8 mouse cellular contexts compared by ENCODE assay signal in genomic region chr2:61454311-61454728, GRCm38 (mm10).
A peak's percentile ranks its signal among the peaks of the same experiment; 100 is the strongest.
DNase-seq lines count a peak whose midpoint lies in the region; ATAC-seq and TF ChIP-seq lines count a peak whose summit lies in the region.

No protein-coding gene starts in this region.

- peak overlapping the region; percentile 48 for H3K4me2 ChIP-seq in intestine, postnatal 0 days (replicated peaks; ENCODE audit: low read depth)
- H3K4me2 ChIP-seq in midbrain, embryonic 12.5 days (replicated peaks): peak overlapping the region; percentile 49

- H3K4me3 ChIP-seq in intestine, postnatal 0 days (ENCODE audit: low read depth, low read length): peak overlapping the region; percentile 21
- H3K4me3 ChIP-seq in midbrain, embryonic 12.5 days: peak overlapping the region; percentile 31
- no peak overlapping the region for H3K4me3 ChIP-seq in small intestine, adult 2 months (ENCODE audit: low read depth, low read length)

- no peak for TF ChIP-seq POLR2A in small intestine, adult 2 months (IDR thresholded peaks at IDR 0.05; ENCODE audit: low read depth, low read length)

- no peaks in the 10 kb centered on the region for H3K9me3 ChIP-seq in intestine, postnatal 0 days (ENCODE audit: control insufficient read depth)
- H3K9me3 ChIP-seq in midbrain, embryonic 12.5 days: no peaks in the 10 kb centered on the region

- TF ChIP-seq CTCF in intestine, postnatal 0 days (IDR thresholded peaks at IDR 0.05; ENCODE audit: low read depth): peak; percentile 91
- TF ChIP-seq CTCF in small intestine, adult 2 months (IDR thresholded peaks at IDR 0.05; ENCODE audit: extremely low read depth, insufficient read length, insufficient replicate concordance, low read depth, low read length): peak; percentile 86; the same call in 1 of the 2 replicates

- no peaks in the 10 kb centered on the region for H3K4me1 ChIP-seq in intestine, postnatal 0 days (replicated peaks; ENCODE audit: control insufficient read depth, insufficient read depth, low read length)
- 0 out of 2 replicates have a peak, but pooled peaks cover 6% of the 10 kb centered on the region for H3K4me1 ChIP-seq in midbrain, embryonic 12.5 days
- peaks cover 2% of the 10 kb centered on the region; the same call in 1 of the 2 replicates for H3K4me1 ChIP-seq in small intestine, adult 2 months (ENCODE audit: control insufficient read depth, insufficient read depth, insufficient read length, low read length)

- H3K36me3 ChIP-seq in intestine, postnatal 0 days (ENCODE audit: control insufficient read depth, insufficient read depth): no peaks in the 10 kb centered on the region
- no peaks in the 10 kb centered on the region for H3K36me3 ChIP-seq in midbrain, embryonic 12.5 days
- H3K36me3 ChIP-seq in small intestine, adult 2 months (ENCODE audit: control insufficient read depth, insufficient read depth, low read length): no peaks in the 10 kb centered on the region

- peak; percentile 78 to 81 for DNase-seq in adrenal gland, adult 18-20 months (ENCODE audit: low spot score in 2 of 2)
- DNase-seq in embryo, embryonic 11 days: peak; percentile 91
- peak; percentile 81 to 87 for DNase-seq in left cerebral cortex, postnatal 36 days (ENCODE audit: low spot score in 2 of 2)

- intact Hi-C loops in left cerebral cortex, postnatal 36 days (cut with DNase I): loop anchor here (10.0 kb wide), 2 partner anchors 550 to 650 kb away; no protein-coding TSS in a partner anchor

- peak; percentile 82 for ATAC-seq in granulocyte monocyte progenitor cell, adult 5-6 weeks (replicated peaks; ENCODE audit: poor library complexity, severe bottlenecking)
- ATAC-seq in intestine, postnatal 0 days: no peak
- ATAC-seq in midbrain, embryonic 12.5 days (ENCODE audit: low FRiP score, low read depth): peak; percentile 78
- ATAC-seq in erythroblast, adult 5-6 weeks (replicated peaks; ENCODE audit: low FRiP score, poor library complexity, severe bottlenecking): no peak

- no peak overlapping the region for H3K9ac ChIP-seq in intestine, postnatal 0 days (ENCODE audit: low read depth, low read length)
- no peak overlapping the region for H3K9ac ChIP-seq in midbrain, embryonic 12.5 days (replicated peaks)

- no peak overlapping the region for H3K27ac ChIP-seq in intestine, postnatal 0 days (ENCODE audit: low read depth, low read length)
- H3K27ac ChIP-seq in midbrain, embryonic 12.5 days (replicated peaks): no peak overlapping the region
- no peak overlapping the region for H3K27ac ChIP-seq in small intestine, adult 2 months (ENCODE audit: insufficient read depth, low read depth, low read length)

- no peaks in the 10 kb centered on the region for H3K27me3 ChIP-seq in intestine, postnatal 0 days (replicated peaks; ENCODE audit: control insufficient read depth, insufficient read depth, low read length)
- peaks cover 11% of the 10 kb centered on the region for H3K27me3 ChIP-seq in midbrain, embryonic 12.5 days
- no peaks in the 10 kb centered on the region for H3K27me3 ChIP-seq in small intestine, adult 2 months (ENCODE audit: control insufficient read depth, insufficient read depth, low read length)

- 5% methylated on average over 12 of the region's 12 CpGs for WGBS in intestine, postnatal 0 days
- 9% methylated on average over 12 of the region's 12 CpGs for WGBS in midbrain, embryonic 12.5 days
- 5% methylated on average over 12 of the region's 12 CpGs for WGBS in small intestine, adult 2 months

Comparison
In these comparisons a context has a peak if more than half of its experiments do, and no peak if none do; other contexts are left out.
1. ATAC-seq: peak in granulocyte monocyte progenitor cell, adult 5-6 weeks (single experiment) and midbrain, embryonic 12.5 days (single experiment); none in intestine, postnatal 0 days (single experiment) and erythroblast, adult 5-6 weeks (single experiment).
2. Peak in every context shown above with its lines, with median percentiles within 50 percentile points of each other: DNase-seq.